Mouse (Mus musculus) brain, adult 2 months (tissue): ENCODE measurements at regions not wholly inside any gene's neighbourhood (a gene's known extent, or its start where the extent isn't known, plus 50 kb on each side); places are given as distances from the start of the nearest gene placed in this dataset.
"Not testable (repeated sequence)": the region's sequence is repeated elsewhere in the genome, so short reads cannot be mapped to it uniquely, and the experiment has no call there.

Experiments
- DNase-seq: peaks from one replicate; pipeline ENCODE4 v3.0.0; 2011; ENCODE audit warnings: low read depth, low spot score

DNA sequence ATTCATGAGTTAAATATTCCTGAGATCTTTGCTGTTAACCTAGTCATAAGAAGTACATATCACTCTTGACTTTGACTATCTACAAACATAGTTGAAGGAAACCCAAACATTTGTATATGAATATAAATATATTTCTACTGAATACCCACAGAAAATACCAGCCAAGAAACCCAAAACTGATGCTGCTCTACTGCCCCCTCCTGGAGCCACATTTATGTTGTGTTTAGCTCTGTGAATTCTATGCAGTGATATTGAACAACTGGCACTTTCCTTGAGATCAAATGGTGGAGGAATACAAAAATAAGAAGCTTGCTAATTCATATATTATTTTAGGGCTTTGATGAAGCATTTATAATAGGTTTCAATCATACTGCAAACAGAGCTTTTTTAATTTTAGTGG lies 89.7 kb upstream of the Mageb16 start:
- DNase-seq: peak; percentile 13

DNA sequence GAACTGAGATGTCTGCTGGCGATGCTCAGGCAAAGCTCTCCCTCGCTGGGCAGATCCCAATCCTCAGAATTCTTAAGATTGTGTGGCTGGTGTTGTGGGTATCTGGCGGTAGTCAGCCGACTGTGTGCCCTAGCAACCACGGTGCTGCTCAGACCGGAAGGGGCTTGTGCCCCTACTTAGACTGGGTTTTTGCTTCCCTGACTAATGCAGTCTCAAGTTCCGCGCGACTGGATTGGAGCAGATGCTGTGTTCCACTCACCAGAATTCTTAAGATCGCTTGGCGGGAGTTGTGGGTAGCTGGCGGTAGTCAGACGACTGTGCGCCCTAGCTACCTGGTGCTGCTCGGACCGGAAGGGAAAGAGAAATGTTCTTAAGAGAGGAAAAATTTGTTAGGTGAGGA lies 87.4 kb upstream of the Mageb16 start:
- not testable (repeated sequence) for DNase-seq
